ENCODE assay signal across 25 mouse cellular contexts in the genomic region with DNA sequence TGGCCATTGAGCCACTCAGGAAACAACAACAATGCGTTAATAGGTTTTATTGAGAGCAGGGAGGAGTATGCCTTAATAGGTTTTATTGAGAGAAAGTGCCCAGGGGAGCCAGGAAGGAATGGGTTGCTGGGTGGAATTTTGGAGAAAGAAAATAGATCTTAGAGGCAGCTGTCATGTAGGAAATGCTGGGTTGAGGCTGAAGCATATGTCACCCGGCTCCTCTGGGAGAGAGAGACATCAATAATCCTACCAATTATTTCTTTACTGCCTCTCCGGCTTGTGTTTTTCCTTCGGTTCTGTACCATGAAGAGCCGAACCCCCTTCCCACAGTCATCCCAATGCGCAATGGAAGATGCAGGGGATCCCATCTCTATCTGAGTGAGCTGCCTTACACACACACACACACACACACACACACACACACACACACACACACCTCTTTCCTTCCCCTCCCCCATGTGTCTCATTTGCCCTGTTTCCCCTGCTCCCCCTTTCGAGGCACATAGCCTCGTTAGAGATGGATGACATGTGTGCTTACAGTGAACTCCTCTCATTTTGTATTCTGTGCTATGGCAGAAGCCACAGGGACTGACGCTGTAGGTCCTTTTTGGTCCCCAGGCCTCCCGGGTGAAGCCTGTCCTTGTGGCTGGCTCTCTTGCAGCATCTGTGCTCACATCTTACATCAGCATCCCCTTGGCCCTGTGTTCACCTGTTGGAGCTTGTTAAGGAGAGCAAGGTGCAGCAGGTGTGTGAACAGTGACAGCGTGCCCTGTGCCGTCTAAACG. TPM values are rescaled to one million over a fixed set of nuclear protein-coding genes. Genes with fewer than 3 reads are reported as not detected.
DNase-seq lines count a peak whose midpoint lies in the region; ATAC-seq and TF ChIP-seq lines count a peak whose summit lies in the region.
"Had no signal": no experiment of that assay in that cellular context is flagged by ENCODE, and none has a peak within 500 bp of the region (broad histone marks: within the 10 kb centered on the region; RNA-seq: fewer than 3 reads in every experiment).

No protein-coding gene starts in this region.

- H3K27me3 ChIP-seq in hindbrain, embryonic 10.5 days (ENCODE audit: insufficient read depth, poor library complexity, severe bottlenecking) = peaks cover 37% of the 10 kb centered on the region
- no peaks in the 10 kb centered on the region for H3K27me3 ChIP-seq in hindbrain, postnatal 0 days (ENCODE audit: insufficient read depth, low read length)
- no peaks in the 10 kb centered on the region for H3K27me3 ChIP-seq in hindbrain, embryonic 11.5 days (ENCODE audit: control insufficient read depth, insufficient read depth, low read length)
- H3K27me3 ChIP-seq in midbrain, embryonic 12.5 days = no peaks in the 10 kb centered on the region
- H3K27me3 ChIP-seq in neural tube, embryonic 14.5 days (ENCODE audit: control insufficient read depth, insufficient read depth, low read length) = no peaks in the 10 kb centered on the region
- H3K27me3 ChIP-seq: embryonic facial prominence, embryonic 15.5 days; heart, embryonic 15.5 days; hindbrain, embryonic 15.5 days; liver, embryonic 13.5 days; lung, embryonic 15.5 days had no signal

- H3K36me3 ChIP-seq in hindbrain, embryonic 10.5 days = no peaks in the 10 kb centered on the region
- H3K36me3 ChIP-seq in hindbrain, postnatal 0 days (ENCODE audit: insufficient read depth, low read length) = no peaks in the 10 kb centered on the region
- H3K36me3 ChIP-seq in hindbrain, embryonic 11.5 days (ENCODE audit: control insufficient read depth, insufficient read depth, low read length) = no peaks in the 10 kb centered on the region
- no peaks in the 10 kb centered on the region for H3K36me3 ChIP-seq in midbrain, embryonic 12.5 days
- no peaks in the 10 kb centered on the region for H3K36me3 ChIP-seq in neural tube, embryonic 14.5 days (ENCODE audit: control insufficient read depth, insufficient read depth, low read length)
- H3K36me3 ChIP-seq: embryonic facial prominence, embryonic 15.5 days; heart, embryonic 15.5 days; hindbrain, embryonic 15.5 days; limb, embryonic 13.5 days; liver, embryonic 13.5 days; lung, embryonic 15.5 days had no signal

- no peaks in the 10 kb centered on the region for H3K9me3 ChIP-seq in hindbrain, embryonic 10.5 days
- H3K9me3 ChIP-seq in hindbrain, postnatal 0 days (ENCODE audit: low read length) = no peaks in the 10 kb centered on the region
- H3K9me3 ChIP-seq in hindbrain, embryonic 11.5 days (ENCODE audit: control insufficient read depth, low read length) = no peaks in the 10 kb centered on the region
- H3K9me3 ChIP-seq in midbrain, embryonic 12.5 days = no peaks in the 10 kb centered on the region
- no peaks in the 10 kb centered on the region for H3K9me3 ChIP-seq in neural tube, embryonic 14.5 days (ENCODE audit: control insufficient read depth, low read length)
- H3K9me3 ChIP-seq: embryonic facial prominence, embryonic 15.5 days; heart, embryonic 15.5 days; hindbrain, embryonic 15.5 days; limb, embryonic 13.5 days; liver, embryonic 13.5 days; lung, embryonic 15.5 days had no signal

- no peak overlapping the region for H3K4me2 ChIP-seq in hindbrain, postnatal 0 days (ENCODE audit: low read depth, low read length)
- no peak overlapping the region for H3K4me2 ChIP-seq in hindbrain, embryonic 11.5 days (replicated peaks; ENCODE audit: low read depth, low read length)
- no peak overlapping the region for H3K4me2 ChIP-seq in midbrain, embryonic 12.5 days (replicated peaks)
- H3K4me2 ChIP-seq in neural tube, embryonic 14.5 days (ENCODE audit: low read depth, low read length) = no peak overlapping the region
- H3K4me2 ChIP-seq: hindbrain, embryonic 15.5 days; liver, embryonic 13.5 days had no signal

- H3K4me1 ChIP-seq in hindbrain, embryonic 10.5 days (replicated peaks) = peaks cover 27% of the 10 kb centered on the region
- 0 out of 2 replicates have a peak, but pooled peaks cover 6% of the 10 kb centered on the region for H3K4me1 ChIP-seq in hindbrain, postnatal 0 days (ENCODE audit: insufficient read depth, low read length)
- H3K4me1 ChIP-seq in hindbrain, embryonic 11.5 days (replicated peaks; ENCODE audit: control insufficient read depth, insufficient read depth, low read length) = peaks cover 9% of the 10 kb centered on the region
- H3K4me1 ChIP-seq in midbrain, embryonic 12.5 days = peaks cover 15% of the 10 kb centered on the region
- H3K4me1 ChIP-seq in neural tube, embryonic 14.5 days (ENCODE audit: control insufficient read depth, insufficient read depth, low read length) = peaks cover 5% of the 10 kb centered on the region

- peak overlapping the region; percentile 50 for H3K27ac ChIP-seq in hindbrain, embryonic 10.5 days
- H3K27ac ChIP-seq in hindbrain, postnatal 0 days = no peak overlapping the region
- H3K27ac ChIP-seq in hindbrain, embryonic 11.5 days (ENCODE audit: low read depth, low read length) = peak overlapping the region; percentile 36; the same call in 1 of the 2 replicates
- no peak overlapping the region for H3K27ac ChIP-seq in midbrain, embryonic 12.5 days (replicated peaks)
- H3K27ac ChIP-seq in neural tube, embryonic 14.5 days (ENCODE audit: low read depth, low read length) = no peak overlapping the region
- H3K27ac ChIP-seq: heart, embryonic 15.5 days; hindbrain, embryonic 15.5 days; kidney, postnatal 0 days; limb, embryonic 13.5 days; liver, embryonic 13.5 days had no signal

- peak; percentile 12 for DNase-seq in hindbrain, embryonic 10.5 days (ENCODE audit: low spot score)
- DNase-seq in hindbrain, postnatal 0 days (ENCODE audit: low spot score) = no peak
- DNase-seq in hindbrain, embryonic 11.5 days (ENCODE audit: low spot score) = peak; percentile 24
- no peak for DNase-seq in c-Kit-positive CD71-positive TER-119-positive erythroid progenitor cells, embryonic 14.5 days (ENCODE audit: low spot score)
- DNase-seq: B cell, adult 2 months; cerebellum, adult 9-11 months; gastrocnemius, postnatal 36 days; layer of hippocampus, postnatal 36 days; liver, embryonic 13.5 days; right cerebral cortex, postnatal 25 days; thymus, postnatal 4 days had no signal

- no peak overlapping the region for H3K4me3 ChIP-seq in hindbrain, embryonic 10.5 days
- H3K4me3 ChIP-seq in hindbrain, postnatal 0 days (ENCODE audit: low read length) = no peak overlapping the region
- H3K4me3 ChIP-seq in hindbrain, embryonic 11.5 days (ENCODE audit: low read depth, low read length) = no peak overlapping the region
- H3K4me3 ChIP-seq in midbrain, embryonic 12.5 days = no peak overlapping the region
- no peak overlapping the region for H3K4me3 ChIP-seq in neural tube, embryonic 14.5 days (ENCODE audit: low read depth, low read length)
- H3K4me3 ChIP-seq: embryonic facial prominence, embryonic 15.5 days; heart, embryonic 15.5 days; hindbrain, embryonic 15.5 days; limb, embryonic 13.5 days; liver, embryonic 13.5 days; lung, embryonic 15.5 days had no signal

- 67% methylated on average over 13 of the region's 13 CpGs for WGBS in hindbrain, embryonic 10.5 days
- 47% methylated on average over 13 of the region's 13 CpGs for WGBS in hindbrain, postnatal 0 days
- 58% methylated on average over 13 of the region's 13 CpGs for WGBS in hindbrain, embryonic 11.5 days
- 62% methylated on average over 13 of the region's 13 CpGs for WGBS in midbrain, embryonic 12.5 days
- WGBS in neural tube, embryonic 14.5 days = 34% methylated on average over 13 of the region's 13 CpGs

- no peak overlapping the region for H3K9ac ChIP-seq in hindbrain, postnatal 0 days (replicated peaks; ENCODE audit: low read length)
- H3K9ac ChIP-seq in hindbrain, embryonic 11.5 days (ENCODE audit: low read depth, low read length) = no peak overlapping the region
- H3K9ac ChIP-seq in midbrain, embryonic 12.5 days (replicated peaks) = no peak overlapping the region
- H3K9ac ChIP-seq in neural tube, embryonic 14.5 days (replicated peaks; ENCODE audit: low read depth, low read length) = no peak overlapping the region
- H3K9ac ChIP-seq: embryonic facial prominence, embryonic 15.5 days; heart, embryonic 15.5 days; hindbrain, embryonic 15.5 days; limb, embryonic 13.5 days; liver, embryonic 13.5 days; lung, embryonic 15.5 days had no signal

- ATAC-seq in hindbrain, postnatal 0 days = no peak
- ATAC-seq in hindbrain, embryonic 11.5 days (ENCODE audit: low FRiP score) = peak; percentile 59; the same call in 1 of the 2 replicates
- 0 out of 2 replicates have a peak, but pooled peaks have one; percentile 34 for ATAC-seq in midbrain, embryonic 12.5 days (ENCODE audit: low FRiP score, low read depth)
- ATAC-seq in neural tube, embryonic 14.5 days (ENCODE audit: low read depth) = peak; percentile 62
- no peak for ATAC-seq in activated CD4-positive, CD25-positive, alpha-beta regulatory T cell, adult 4 months

- no peak for TF ChIP-seq CTCF in hindbrain, postnatal 0 days (IDR thresholded peaks at IDR 0.05; ENCODE audit: low read depth)

RNA-seq across cellular contexts. Expression of a gene that starts 11.3 kb away (rescaled TPM):
- polyA plus RNA-seq in hindbrain, embryonic 10.5 days (2016; fragmentation: Nextera tagmentation; extraction: Ambion mirVana) = not detected in 2 replicates
- total RNA-seq in hindbrain, postnatal 0 days (2014; rRNA removed) = 0.29 and 0.99 TPM in 2 replicates
- polyA plus RNA-seq in hindbrain, postnatal 0 days (2015; fragmentation: Nextera tagmentation; extraction: Ambion mirVana) = 0.21 and 0.36 TPM in 2 replicates
- polyA plus RNA-seq in hindbrain, embryonic 11.5 days (2014; fragmentation: Nextera tagmentation; extraction: Ambion mirVana) = not detected in 2 replicates
- not detected in 2 replicates for polyA plus RNA-seq in midbrain, embryonic 12.5 days (2016; fragmentation: Nextera tagmentation; extraction: Ambion mirVana)
- 0.10 TPM in 1 of 2 replicates, not detected in the other for polyA plus RNA-seq in neural tube, embryonic 14.5 days (2014; fragmentation: Nextera tagmentation; extraction: Ambion mirVana)
- polyA plus RNA-seq in activated CD4-positive, CD25-positive, alpha-beta regulatory T cell, adult 4 months (2017; shearing (Covaris generic)) = not detected
- total RNA-seq: adrenal gland, adult 18-20 months; gastrocnemius, postnatal 36 days; heart, adult 8-10 months; neutrophil, adult 5-6 weeks had no signal
- polyA plus RNA-seq: heart, embryonic 15.5 days; kidney, postnatal 0 days; limb, embryonic 13.5 days; liver, embryonic 13.5 days; lung, embryonic 15.5 days; spleen, adult 2 months; stomach, embryonic 14.5 days had no signal

Comparison
In these comparisons a context has a peak if more than half of its experiments do, and no peak if none do; other contexts are left out.
1. DNase-seq: peak in hindbrain, embryonic 10.5 days (single experiment) and hindbrain, embryonic 11.5 days (single experiment); none in hindbrain, postnatal 0 days (single experiment) and c-Kit-positive CD71-positive TER-119-positive erythroid progenitor cells, embryonic 14.5 days (single experiment).
2. H3K27ac ChIP-seq: peak in hindbrain, embryonic 10.5 days (single experiment) and hindbrain, embryonic 11.5 days (single experiment); none in hindbrain, postnatal 0 days (single experiment), midbrain, embryonic 12.5 days (single experiment) and neural tube, embryonic 14.5 days (single experiment).
3. ATAC-seq: peak in hindbrain, embryonic 11.5 days (single experiment), midbrain, embryonic 12.5 days (single experiment) and neural tube, embryonic 14.5 days (single experiment); none in hindbrain, postnatal 0 days (single experiment) and activated CD4-positive, CD25-positive, alpha-beta regulatory T cell, adult 4 months (single experiment).